Mouse (Mus musculus): Measurements from ENCODE around the gene Fgf8. TPM values are rescaled to one million over a fixed set of nuclear protein-coding genes. Genes with fewer than 3 reads are reported as not detected.

Gene Fgf8
- polyA plus RNA-seq (2012; rRNA removed) (1.1 and 1.5 TPM in 2 replicates), polyA plus RNA-seq (2014; fragmentation: Nextera tagmentation; extraction: Ambion mirVana) (0.29 and 0.46 TPM in 2 replicates)

DNA sequence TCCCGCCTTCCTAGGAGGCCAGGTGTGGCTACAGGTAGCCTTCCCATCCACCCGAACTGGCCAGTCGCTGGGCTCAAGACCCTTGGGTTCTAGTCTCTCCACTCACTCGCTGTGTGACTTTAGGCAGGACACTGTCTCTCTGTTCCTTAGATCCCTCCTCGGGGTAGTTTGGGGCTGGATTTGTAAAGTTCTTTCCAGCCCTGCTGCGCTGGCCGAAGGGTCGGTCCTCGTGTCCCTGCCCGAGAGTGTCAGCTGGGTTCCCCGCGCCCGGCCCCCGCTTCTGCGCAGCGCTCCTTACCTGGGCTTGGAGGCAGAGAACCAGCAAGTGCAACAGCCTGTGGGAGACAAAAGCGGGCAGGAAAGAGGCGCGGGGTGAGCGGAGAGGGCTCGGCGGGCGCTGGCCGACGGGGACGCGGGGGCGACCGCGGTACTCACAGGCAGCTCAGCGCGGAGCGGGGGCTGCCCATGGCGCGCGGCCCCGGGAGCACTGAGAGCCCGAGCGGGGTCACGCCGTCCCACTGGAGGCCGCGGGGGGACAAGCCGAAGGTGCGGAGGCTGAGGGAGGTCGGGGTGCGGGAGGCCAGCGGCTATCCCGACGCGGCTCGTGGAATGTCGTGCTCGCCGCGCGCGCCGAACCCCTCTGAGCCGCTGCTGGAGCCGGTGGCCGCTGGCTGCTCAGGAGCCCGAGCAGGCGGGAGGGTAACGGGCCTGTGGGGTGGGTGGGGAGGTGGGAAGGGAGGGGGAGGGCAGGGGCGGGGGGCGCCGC lies at the start of gene Fgf8:
Gene Fgf8, minus strand, starts transcription at position 698 of the 766 bp plus-strand sequence.
- Histone ChIP-seq H3K36me3 (ENCODE audit: control insufficient read depth, insufficient read depth, low read length) (no peaks in the 10 kb centered on the region), H3K4me3 (replicated peaks; ENCODE audit: low read length) (peak within 1 kb of the TSS; percentile 50), H3K9ac (ENCODE audit: low read depth, low read length, severe bottlenecking) (peak within 1 kb of the TSS; percentile 43), H3K9me3 (ENCODE audit: control insufficient read depth, low read length) (no peaks in the 10 kb centered on the region), H3K27ac (replicated peaks; ENCODE audit: low read depth, low read length) (no peak within 1 kb of the TSS), H3K4me1 (ENCODE audit: control insufficient read depth, insufficient read depth, low read length) (peaks cover 34% of the 10 kb centered on the region), H3K4me2 (replicated peaks; ENCODE audit: low read depth, low read length, severe bottlenecking) (peak within 1 kb of the TSS; percentile 90), H3K27me3 (ENCODE audit: control insufficient read depth, insufficient read depth, low read length) (peaks cover 89% of the 10 kb centered on the region)
- ATAC-seq (ENCODE audit: low FRiP score, low read depth) (no peak), DNase-seq (ENCODE audit: low spot score) (no peak)
- no peak for TF ChIP-seq POLR2A (IDR thresholded peaks at IDR 0.05; ENCODE audit: borderline replicate concordance, extremely low read depth, insufficient read depth, insufficient read length)
- WGBS = under 1% methylated on average over 42 of the region's 68 CpGs

DNA sequence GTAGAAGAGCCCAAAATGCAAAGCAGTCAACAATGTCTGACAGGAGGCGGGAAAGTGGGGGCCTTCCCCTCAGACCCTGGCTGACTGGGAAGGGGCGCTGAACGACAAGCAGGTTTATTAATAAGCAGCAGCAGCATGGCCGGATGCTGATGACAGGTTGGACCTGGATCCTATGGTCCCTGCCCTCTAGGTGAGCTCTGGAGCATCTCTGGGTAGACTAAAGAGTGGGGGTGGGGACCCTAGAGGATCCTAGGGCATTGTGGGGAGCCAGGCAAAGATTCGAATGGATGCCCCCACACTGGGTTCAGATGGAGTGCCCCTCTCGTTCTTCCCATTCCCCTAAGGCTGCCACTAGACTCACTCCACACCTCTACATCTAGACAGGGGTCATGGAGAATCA lies 49.7 kb upstream of the Fgf8 start:
- no peaks in the 10 kb centered on the region for H3K36me3 ChIP-seq (ENCODE audit: control insufficient read depth, insufficient read depth, low read length)
- WGBS = 80% methylated on average over 6 of the region's 6 CpGs
- peaks cover 3% of the 10 kb centered on the region; the same call in 1 of the 2 replicates for H3K4me1 ChIP-seq (ENCODE audit: control insufficient read depth, insufficient read depth, low read length)

DNA sequence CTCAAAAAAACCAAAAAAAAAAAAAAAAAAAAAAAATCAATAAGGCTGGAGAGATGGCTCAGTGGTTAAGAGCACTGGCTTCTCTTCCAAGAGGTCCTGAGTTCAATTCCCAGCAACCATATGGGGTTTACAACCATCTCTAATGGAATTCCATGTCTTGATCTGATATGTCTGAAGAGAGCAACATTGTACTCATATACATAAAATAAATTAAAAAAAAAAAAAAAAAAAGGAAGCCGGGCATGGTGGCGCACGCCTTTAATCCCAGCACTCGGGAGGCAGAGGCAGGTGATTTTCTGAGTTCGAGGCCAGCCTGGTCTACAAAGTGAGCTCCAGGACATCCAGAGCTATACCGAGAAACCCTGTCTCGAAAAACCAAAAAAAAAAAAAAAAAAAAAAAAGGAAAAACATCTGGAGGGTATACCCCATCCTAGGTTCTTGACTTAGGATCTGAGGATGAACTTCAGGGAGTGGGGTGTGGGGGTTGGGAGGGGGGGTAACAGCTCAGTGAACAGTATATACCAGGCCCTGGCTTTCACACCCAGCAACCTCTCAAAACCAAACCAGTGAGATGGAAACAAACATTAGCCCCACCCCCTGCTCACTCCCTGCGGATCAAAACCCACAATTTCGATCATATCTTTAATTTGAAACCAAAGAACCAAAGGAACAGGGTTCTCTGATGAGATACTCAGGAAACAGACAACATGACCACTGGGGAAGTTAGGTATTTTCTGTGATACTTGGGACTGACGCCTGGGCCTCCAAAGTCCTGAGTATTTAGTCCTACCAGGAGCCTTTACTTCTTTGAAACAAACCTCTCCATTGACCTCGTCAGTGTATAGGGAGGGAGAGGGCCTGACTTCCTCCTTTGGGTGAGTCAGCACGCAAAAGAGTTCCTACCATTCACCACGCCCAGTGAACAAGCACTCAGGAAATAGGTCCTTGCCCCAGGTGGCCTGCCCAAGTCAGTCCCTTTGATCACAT lies 47.5 kb upstream of the Fgf8 start:
- Histone ChIP-seq H3K4me1 (ENCODE audit: control insufficient read depth, insufficient read depth, low read length) (no peaks in the 10 kb centered on the region), H3K9ac (ENCODE audit: low read depth, low read length, severe bottlenecking) (no peak overlapping the region), H3K4me2 (replicated peaks; ENCODE audit: low read depth, low read length, severe bottlenecking) (no peak overlapping the region), H3K36me3 (ENCODE audit: control insufficient read depth, insufficient read depth, low read length) (no peaks in the 10 kb centered on the region), H3K9me3 (ENCODE audit: control insufficient read depth, low read length) (no peaks in the 10 kb centered on the region), H3K4me3 (replicated peaks; ENCODE audit: low read length) (no peak overlapping the region), H3K27me3 (ENCODE audit: control insufficient read depth, insufficient read depth, low read length) (no peaks in the 10 kb centered on the region), H3K27ac (replicated peaks; ENCODE audit: low read depth, low read length) (no peak overlapping the region)
- WGBS = 78% methylated on average over 13 of the region's 13 CpGs
- no peak for ATAC-seq (ENCODE audit: low FRiP score, low read depth)
- TF ChIP-seq POLR2A (IDR thresholded peaks at IDR 0.05; ENCODE audit: borderline replicate concordance, extremely low read depth, insufficient read depth, insufficient read length) = no peak
- no peak for DNase-seq (ENCODE audit: low spot score)

More for the DNA sequence above, 49.7 kb upstream of the Fgf8 start:
- Histone ChIP-seq H3K27ac (replicated peaks; ENCODE audit: low read depth, low read length) (no peak overlapping the region), H3K4me3 (replicated peaks; ENCODE audit: low read length) (no peak overlapping the region), H3K4me2 (replicated peaks; ENCODE audit: low read depth, low read length, severe bottlenecking) (no peak overlapping the region), H3K9ac (ENCODE audit: low read depth, low read length, severe bottlenecking) (no peak overlapping the region), H3K27me3 (ENCODE audit: control insufficient read depth, insufficient read depth, low read length) (no peaks in the 10 kb centered on the region), H3K9me3 (ENCODE audit: control insufficient read depth, low read length) (no peaks in the 10 kb centered on the region)
- DNase-seq (ENCODE audit: low spot score) (no peak), ATAC-seq (ENCODE audit: low FRiP score, low read depth) (no peak)
- TF ChIP-seq POLR2A (IDR thresholded peaks at IDR 0.05; ENCODE audit: borderline replicate concordance, extremely low read depth, insufficient read depth, insufficient read length) = no peak

DNA sequence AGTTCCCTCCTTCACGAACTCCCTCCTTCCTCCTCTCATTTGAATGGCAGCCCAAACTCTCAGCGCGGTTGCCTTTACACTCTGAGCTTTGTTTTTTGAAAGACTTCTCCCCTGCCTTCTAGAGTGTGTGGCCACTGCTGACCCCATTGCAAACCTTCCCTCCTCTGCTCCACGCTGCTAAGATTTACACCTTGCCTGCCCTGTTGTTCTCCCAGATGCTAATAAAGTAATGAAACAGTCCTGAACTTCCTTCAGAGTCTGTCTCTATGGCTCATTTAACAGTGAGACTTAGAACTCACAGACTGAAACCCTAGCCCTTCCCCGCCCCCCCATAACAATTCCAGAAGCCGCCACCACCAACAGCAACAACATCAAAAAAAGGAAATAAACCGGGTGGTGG lies 46.6 kb upstream of the Fgf8 start:
- no peak for DNase-seq (ENCODE audit: low spot score)
- H3K4me1 ChIP-seq (ENCODE audit: control insufficient read depth, insufficient read depth, low read length) = no peaks in the 10 kb centered on the region
- H3K27me3 ChIP-seq (ENCODE audit: control insufficient read depth, insufficient read depth, low read length) = no peaks in the 10 kb centered on the region
- ATAC-seq (ENCODE audit: low FRiP score, low read depth) = no peak
- no peaks in the 10 kb centered on the region for H3K36me3 ChIP-seq (ENCODE audit: control insufficient read depth, insufficient read depth, low read length)
- no peak overlapping the region for H3K4me2 ChIP-seq (replicated peaks; ENCODE audit: low read depth, low read length, severe bottlenecking)
- H3K9me3 ChIP-seq (ENCODE audit: control insufficient read depth, low read length) = no peaks in the 10 kb centered on the region
- no peak overlapping the region for H3K27ac ChIP-seq (replicated peaks; ENCODE audit: low read depth, low read length)
- H3K9ac ChIP-seq (ENCODE audit: low read depth, low read length, severe bottlenecking) = no peak overlapping the region
- H3K4me3 ChIP-seq (replicated peaks; ENCODE audit: low read length) = no peak overlapping the region
- TF ChIP-seq POLR2A (IDR thresholded peaks at IDR 0.05; ENCODE audit: borderline replicate concordance, extremely low read depth, insufficient read depth, insufficient read length) = no peak
- 54% methylated on average over 7 of the region's 7 CpGs for WGBS

DNA sequence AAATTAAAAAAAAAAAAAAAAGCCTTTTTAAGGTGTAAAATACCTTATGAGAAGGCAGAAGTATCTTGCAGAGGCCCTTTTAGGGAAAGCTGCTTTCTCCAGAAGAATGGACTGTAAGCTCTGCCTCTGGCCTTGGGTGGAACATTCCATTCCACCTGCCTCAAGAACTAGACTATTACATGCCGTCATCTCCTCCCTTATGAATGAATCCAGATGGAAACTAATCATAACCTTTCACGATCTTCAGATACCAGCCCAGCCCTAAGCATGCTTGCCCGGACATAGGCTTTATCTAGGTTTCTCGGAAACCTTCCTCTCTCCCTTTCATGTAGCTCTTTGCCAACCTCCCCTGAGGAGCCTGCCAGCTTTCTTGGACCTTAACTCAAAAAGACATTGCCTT lies 45.6 kb upstream of the Fgf8 start:
- Histone ChIP-seq H3K36me3 (ENCODE audit: control insufficient read depth, insufficient read depth, low read length) (no peaks in the 10 kb centered on the region), H3K9me3 (ENCODE audit: control insufficient read depth, low read length) (no peaks in the 10 kb centered on the region), H3K4me1 (ENCODE audit: control insufficient read depth, insufficient read depth, low read length) (0 out of 2 replicates have a peak, but pooled peaks cover 3% of the 10 kb centered on the region), H3K9ac (ENCODE audit: low read depth, low read length, severe bottlenecking) (no peak overlapping the region), H3K27me3 (ENCODE audit: control insufficient read depth, insufficient read depth, low read length) (no peaks in the 10 kb centered on the region), H3K27ac (replicated peaks; ENCODE audit: low read depth, low read length) (no peak overlapping the region), H3K4me2 (replicated peaks; ENCODE audit: low read depth, low read length, severe bottlenecking) (no peak overlapping the region), H3K4me3 (replicated peaks; ENCODE audit: low read length) (no peak overlapping the region)
- no peak for TF ChIP-seq POLR2A (IDR thresholded peaks at IDR 0.05; ENCODE audit: borderline replicate concordance, extremely low read depth, insufficient read depth, insufficient read length)
- no peak for ATAC-seq (ENCODE audit: low FRiP score, low read depth)
- DNase-seq (ENCODE audit: low spot score) = peak; percentile 40
- WGBS = 47% methylated on average over 4 of the region's 4 CpGs
